Mouse (Mus musculus): ENCODE measurements around the gene Pou2f2. TPM values are rescaled to one million over a fixed set of nuclear protein-coding genes. Genes with fewer than 3 reads are reported as not detected.

Pou2f2 gene
- total RNA-seq, 2 experiments from 2014 or later, result 0.36 to 0.79 TPM

DNA sequence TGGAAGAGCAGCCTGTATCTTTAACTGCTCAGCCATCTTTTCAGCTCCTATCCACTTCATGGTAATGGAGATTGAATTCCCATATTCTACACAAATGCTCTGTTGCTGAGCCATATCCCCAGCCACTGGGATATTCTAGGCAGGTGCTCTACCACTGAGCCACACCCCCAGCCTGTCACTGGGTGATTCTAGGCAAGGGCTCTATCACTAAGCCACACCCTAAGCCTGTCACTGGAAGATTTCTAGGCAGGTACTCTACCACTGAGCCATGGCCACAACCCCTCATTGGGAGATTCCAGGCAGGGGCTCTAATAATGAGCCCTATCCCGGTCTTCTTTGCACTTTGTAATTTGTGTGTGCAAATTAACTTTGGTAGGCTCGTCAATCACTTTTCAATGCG is 15.6 kb upstream of the Pou2f2 start:
- DNase-seq, result no peak

DNA sequence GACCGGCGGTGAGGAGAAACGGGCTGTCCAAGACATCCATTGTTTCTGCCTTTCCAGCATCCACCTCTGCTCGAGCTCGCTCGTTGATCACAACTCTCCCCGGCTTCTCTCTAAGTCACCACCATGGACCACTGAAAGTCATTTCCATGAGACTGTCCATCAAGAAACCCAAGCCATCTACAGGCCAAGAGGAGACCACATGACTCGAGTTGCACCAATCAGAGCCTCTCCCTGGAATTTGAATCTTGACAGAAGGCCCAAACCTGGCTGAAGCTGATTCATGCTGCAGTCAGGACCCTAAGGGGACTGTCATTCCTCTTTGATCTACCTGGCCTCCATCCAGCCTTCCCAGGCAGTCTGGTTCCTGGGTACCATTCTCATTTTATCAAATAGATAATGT is 12.6 kb upstream of the Pou2f2 start:
- no peak for DNase-seq

DNA sequence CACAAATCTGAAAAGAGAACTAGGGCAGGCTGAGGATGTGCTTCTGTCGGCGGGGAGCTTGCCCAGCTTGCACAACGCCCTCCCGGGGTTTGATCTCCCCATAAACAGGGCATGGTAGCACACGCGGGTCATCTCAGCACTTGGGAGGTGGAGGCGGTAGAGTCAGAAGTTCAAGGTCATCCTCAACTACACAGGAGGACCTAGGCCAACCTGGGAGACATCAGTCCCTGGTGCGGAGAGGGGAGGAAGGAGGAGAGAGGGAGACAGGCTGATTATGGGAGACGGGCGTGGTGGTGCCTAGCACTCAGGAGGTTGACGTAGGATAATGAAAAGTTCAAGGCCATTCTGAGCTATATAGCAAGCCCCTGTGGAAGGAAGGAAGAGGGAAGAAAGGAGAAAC is 11.3 kb upstream of the Pou2f2 start:
- DNase-seq, result no peak

DNA sequence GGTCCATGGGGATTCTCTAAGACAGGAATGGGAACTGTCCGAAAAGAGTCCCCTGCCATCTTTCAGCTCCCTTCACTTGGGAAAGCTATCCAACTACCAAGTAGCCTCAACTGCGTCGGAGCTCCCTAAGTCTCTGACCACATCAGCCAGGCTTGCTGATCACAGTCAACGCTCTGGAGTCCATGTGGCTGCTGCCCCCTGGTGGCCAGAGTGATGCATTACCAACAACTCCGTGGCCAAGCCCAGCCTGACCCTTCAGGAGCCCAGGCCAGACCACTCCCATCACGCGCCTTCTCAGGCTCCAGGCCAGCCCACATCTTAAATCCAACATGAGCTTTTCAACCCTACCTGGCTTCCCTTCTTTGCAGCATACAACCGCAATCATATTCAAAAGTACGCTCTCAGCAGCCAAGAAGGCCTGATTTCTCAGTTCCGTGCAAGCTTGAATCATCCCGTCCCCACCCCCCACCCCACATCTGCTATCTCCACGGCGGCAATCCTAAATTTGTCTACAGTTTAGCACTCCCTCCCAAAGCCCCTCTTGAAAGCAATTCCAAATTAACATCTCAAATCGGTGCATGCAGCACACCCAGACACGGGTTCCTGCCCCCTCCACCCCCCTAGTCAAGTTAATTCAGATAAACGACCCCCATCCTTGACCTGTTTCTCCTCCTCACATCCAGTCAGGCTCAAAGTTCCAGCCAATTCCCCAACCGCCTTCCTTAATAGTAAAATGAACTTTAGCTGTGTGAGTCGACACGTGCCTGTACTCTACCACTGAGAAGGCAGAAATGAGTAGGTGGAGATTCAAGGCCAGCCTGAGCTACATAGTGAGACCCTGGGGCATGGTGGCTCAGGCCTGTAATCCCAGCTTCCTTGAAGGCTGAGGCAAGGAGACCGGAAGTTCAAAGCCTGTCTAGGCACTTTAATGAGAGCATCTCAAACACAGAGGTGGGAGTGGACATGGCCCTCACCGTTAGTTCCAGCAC is 8.4 kb upstream of the Pou2f2 start:
- peak; percentile 91 for DNase-seq

DNA sequence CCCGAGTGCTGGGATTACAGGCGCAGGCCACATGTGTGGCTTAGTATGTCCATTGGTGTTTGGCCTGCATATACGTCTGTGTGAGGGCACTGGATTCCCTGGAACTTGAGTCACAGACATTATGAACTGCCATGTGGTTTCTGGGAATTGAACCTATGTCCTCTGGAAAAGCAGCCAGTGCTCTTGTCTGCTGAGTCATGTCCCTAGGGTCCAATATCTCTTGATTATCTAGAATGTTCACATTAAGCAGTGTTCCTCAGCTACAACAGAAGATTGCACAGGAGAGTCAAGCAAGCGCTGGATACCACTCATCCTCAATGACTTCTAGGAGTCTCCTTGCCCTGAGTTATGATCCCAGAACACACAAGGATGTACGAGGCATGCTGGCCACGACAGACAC is 4.6 kb upstream of the Pou2f2 start:
- no peak for DNase-seq

DNA sequence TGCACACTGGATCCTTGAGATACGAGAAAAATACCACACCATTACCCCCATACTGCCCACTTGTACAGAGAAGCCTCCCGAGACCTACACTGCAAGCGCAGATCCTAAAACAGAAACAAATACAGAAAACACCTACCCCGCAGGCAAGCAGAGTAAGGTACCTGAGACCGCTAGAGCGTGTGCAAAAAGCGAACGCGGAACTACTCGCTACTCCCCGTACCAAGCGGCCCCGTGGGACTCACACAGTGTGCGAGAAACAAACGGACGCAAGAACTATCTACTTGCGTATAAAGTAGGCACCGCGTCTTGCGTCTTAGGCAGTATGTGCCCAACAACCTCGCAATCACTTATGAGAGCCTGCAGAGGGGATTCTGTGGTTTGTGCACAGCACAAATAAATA is 2.3 kb upstream of the Pou2f2 start:
- no peak for DNase-seq

DNA sequence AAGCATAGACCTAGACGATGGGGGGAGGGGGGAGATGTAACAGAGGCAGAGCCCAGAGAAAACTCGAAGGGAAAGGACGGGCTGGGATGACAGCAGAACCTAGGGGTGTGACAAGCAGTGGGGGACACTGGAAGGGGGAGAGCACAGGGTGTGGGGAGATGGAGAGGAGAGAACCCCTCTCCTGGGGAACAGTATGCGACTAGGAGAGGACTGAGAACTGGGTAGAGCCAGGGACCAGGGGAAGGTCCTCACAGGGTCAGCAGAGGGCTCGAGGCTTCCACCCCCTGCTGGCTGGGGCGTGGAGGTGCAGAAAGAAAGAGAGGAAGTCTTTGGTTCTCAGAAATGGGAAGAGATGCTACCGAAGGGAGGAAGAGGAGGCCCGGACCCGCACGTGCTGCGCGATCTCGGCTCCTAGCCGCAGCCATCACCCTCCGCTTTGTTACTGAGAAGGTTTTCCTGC is 1.8 kb upstream of the Pou2f2 start:
- DNase-seq, result peak; percentile 44

DNA sequence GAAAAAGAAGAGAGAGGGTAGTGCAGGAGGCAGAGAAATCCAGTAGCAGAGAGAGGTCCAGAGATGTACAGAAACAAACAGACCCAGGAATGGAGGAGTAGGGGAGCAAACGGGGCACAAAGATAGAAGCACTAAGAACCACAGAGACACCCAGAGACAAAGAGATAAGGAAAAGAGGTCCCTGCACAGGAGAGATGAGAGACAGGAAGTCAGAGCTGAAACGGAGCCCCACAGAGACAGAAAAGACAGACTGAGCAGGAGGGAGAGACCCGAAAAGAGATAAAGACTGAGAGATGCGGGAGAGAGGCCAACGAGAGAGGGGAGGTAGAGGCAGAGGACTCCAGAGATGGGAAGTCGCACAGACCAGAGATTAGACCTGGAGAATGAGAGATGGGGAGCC is 986 bp upstream of the Pou2f2 start:
- no peak for DNase-seq

DNA sequence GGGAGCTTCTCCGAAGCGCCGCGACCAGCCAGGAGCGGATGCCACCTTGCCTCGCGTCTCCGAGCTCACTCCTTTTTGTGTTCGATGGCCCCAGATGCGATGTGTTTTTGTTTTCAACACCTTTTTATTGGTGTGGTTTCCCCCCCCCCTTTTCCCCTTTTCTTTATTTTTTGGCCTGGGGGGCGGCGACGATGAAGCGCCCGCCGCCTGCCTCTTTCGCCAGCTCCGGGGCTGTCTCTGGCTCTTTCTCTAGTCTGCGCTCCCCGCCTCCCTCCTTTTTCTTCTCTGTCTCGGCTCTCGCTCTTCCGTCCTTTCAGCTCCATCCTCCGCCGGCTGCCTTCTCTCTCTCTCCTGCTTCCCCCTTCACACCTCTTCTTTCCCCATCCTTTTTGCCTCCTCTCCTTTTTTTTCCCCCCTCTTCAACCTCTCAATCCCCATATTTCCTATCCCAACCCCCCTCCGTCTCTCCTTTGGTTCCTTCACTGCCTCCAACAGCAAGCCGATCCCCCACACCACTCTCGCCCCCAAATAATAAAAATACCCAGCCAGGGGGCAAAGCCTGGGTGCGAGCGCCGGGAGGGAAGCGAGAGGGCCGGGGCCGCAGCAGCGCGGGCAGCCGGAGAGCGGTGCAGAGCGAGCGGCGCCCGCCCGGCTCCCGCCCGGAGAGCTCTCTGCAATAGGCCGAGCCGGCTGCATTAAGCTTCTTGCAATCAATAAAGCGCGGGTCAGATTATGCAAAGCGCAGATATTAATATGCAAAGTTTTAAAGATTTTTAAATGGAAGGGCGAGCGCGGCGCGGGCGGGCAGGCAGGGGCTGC is 530 bp downstream of the Pou2f2 start:
- DNase-seq, result no peak

DNA sequence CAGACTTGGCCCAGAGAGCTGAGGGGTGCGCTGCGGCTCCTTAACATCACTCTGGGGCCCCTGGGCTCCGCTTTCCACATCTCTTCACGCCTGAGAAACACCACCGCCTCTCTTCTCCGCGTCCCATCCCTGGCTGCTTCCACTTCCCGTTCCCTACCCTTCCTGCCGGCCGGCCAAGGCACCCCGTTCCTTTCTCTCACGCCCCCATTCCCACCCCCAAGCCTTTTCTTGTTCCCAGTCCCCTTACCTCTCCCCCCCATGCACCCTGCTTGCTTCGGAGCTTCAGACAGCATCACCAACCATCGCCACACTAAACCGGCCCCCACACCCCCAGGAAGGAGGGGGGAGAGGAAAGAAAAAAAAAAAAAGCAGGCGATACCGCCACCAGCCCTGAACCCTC is 1.2 kb downstream of the Pou2f2 start:
- DNase-seq, result no peak

DNA sequence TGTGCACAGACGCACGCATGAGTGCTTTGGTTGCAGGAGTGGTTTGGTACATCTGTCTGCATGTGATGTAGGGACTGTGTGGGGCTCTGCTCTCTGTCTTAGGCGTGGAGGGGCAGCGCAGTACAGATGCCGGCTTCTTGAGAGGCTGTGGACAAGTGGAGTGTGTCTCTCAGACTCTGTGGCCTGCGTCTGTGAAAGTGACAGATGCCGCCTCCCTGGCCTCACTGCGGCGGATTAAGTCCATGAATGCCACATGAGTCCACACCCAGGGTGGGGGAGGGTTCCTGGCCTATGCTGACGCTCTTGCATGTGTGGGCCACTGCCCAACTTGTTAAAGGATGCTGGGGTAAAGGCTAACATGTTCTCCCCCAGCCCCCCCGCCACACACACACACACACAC is 5.2 kb downstream of the Pou2f2 start:
- no peak for DNase-seq

DNA sequence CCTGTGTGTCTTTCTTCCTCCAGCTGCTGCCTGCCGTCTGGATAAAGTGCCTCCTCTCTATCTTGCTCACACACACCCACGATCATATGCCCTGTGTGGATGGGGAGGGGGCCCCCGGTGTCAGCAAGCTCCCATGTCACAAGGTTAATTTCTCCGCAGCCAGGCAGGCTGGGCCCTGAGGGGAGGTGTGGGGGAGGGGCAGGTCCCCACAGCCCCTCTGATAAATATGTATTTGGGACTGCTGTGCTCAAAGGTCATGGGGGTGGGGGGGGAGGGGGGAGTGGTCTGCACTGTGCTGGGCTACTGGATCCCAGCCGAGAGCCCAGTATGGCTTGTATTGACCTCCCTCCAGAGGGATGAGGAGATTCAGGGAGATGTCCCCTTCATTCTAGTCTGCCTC is 6.9 kb downstream of the Pou2f2 start:
- no peak for DNase-seq

DNA sequence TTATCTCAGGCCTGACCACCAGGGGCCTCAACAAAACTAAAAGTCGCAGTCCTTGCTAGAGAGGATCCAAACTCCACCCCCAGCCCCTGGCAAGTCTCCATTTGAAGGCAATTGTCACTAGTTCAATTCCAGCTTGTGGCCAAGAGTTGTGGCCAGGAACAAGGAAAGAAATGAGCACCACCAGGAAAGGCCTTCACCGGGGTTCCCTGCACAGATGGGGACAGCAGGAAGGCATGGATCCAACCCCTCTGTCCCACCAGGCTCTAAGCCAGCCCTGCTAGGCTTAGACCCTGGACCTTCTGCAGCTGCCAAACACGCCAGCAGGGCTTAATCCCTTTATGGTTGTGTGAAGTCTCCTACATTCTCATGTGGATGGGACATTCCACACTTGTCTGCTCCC is 8.9 kb downstream of the Pou2f2 start:
- no peak for DNase-seq

DNA sequence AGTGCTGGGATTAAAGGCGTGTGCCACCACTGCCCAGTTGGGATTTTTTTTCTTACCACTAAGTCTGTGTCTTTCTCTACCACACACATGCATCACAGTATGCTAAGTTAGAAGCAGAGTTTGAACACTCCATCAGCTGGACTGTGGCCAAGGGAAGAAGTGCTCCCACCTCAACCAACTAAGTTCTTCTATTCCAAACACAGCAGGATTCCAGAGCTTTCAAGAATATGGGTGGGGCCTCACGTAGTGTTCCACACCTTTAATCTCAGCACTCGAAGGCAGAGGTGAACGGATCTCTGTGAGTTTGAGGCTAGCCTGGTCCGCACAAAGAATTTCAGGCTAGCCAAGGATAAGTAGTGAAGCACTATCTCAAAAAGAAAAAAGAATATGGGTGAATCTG is 13.4 kb downstream of the Pou2f2 start:
- DNase-seq, result no peak

DNA sequence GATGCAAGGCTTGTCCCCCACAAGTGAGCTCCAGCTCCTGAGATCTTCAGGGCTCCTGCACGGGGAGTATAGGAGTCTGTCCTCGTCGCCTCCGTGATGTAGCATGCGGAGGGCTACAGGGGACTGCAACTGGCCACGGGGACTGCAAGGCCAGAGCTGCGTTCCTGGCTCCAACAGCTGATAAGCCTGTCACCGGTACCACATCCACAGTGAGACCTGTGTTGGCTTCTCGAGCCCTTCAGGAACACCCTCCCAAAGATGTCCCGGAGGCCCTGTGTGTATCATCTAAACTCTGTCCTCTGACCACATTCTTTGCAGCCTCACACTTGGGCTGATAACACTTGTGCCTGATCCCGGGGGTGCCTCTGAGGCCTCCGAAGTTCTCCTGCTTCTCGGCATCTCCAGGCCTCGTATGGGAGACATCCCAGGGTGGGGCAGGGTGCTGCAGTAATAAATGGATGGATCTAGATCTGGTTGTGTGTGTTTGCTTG is 23.3 kb downstream of the Pou2f2 start:
- no peak for DNase-seq

DNA sequence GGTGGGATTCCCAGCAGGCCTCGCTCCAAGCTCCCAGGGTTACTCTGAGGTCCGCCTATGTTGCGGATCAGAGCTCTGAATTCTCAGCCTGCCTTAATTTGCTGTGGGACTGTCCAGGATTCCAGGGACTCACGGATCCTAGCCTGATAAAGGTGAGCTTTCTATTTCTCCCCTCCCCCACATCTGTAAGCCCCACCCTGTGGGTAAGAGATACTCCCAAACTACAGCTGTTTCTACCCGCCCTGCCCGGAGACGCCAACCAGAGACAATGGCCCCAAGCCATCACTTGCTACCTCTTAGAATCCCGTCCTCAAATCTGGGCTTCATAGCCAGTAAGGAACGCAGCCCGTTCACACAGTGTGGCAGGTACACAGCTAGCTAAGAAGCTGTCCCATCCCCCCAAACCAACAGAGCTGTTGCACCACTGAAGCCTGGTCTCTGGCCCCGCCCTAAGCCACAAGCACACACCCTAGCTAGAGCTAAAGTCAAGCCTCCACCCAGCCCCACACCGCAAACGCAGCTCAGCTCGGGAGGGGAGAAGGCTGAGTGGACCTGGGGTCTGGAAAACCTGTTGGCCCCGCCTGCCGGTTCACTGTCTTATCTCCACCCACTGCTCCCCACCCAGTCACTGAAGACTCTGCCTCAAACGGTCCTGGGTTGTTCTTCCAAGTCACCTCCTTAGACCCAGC is 23.9 kb downstream of the Pou2f2 start:
- DNase-seq, result no peak

DNA sequence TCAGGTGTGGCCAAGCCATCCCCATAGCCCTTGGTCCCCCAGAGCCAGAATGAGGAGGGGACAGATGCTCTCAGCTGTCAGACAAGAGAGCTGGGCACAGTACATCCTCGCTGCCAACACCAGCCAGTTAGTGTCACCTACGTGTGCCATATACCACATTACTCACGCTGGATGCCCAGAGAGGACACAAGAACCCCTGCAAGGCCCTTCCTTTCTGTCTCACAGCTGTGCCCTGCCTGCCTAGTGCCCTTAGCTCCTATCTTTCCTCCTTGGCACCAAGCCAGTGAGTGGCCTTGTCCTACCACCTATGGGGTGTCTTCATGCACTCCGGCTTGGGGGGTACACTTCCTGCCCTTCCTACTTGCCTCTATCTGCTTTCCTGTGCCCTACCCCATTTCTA is 24.9 kb downstream of the Pou2f2 start:
- no peak for DNase-seq

DNA sequence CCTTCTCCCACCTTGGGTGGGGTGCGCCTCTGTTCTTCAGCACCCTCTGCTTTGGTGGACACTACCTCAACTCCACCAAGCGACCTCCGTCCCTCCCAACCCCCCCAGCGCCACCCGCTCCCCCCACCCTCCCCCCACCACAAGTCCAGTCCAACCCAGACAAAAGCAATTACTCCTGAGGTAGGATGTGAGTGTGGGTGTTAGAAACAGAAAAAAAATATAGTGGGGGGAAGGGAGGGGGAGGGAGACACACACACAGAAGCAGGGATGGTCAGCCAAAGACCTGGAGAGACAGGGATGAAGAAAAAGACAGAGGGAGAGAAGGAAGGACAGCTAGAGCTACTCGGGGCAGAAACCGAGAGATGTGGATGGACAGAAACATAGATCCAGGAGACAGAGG is 25.7 kb downstream of the Pou2f2 start:
- DNase-seq, result no peak

DNA sequence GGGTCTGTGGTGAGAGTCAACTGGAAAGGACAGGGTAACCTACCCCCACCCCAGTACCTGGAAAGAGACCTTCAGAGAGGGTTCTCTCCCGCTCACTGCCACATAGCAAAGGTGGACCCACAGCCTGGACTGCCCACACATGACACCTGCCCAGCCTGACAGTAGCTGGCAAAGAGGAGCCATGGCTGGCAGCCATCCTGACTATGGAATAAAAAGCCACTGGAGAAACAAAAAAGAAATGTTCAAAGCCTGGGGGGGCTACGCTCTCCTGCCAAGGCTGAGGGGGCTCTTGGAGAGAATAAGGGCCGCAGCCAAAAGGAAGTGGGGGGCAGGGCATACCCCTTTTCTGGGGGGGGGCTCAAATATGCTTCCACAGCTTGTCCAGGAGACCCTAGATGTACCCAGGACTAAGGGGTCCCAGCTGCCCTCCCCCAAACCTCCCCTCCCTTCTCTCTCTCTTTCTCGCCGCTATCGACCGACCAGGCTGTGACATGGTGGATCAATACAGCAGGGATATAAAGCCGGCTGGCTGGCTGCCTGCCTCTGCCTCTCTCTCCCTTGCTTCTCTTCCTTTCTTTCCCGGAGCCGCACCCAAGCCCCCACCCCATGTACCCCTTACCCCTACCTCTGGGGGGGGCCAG is 27.5 kb downstream of the Pou2f2 start:
- no peak for DNase-seq

DNA sequence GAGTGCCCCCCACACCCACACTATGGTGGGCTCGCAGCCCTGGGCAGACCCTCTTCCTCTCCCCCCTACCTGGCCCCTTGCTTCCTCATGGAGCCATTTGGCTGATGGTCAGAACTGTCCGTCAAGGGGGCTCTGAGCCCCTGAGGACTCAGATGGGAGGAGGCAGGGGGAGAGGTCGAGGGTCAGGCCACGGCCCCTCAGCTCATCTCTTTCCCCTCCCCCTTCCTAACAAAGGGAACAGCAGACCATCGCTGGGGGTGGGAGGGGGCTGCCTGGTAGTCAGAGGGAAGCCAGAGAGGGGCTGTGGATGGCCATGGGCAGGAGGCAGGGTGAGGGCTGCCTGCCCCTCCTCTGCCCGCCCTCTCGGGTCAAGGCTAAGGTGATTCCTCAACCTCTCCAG is 28.5 kb downstream of the Pou2f2 start:
- no peak for DNase-seq

DNA sequence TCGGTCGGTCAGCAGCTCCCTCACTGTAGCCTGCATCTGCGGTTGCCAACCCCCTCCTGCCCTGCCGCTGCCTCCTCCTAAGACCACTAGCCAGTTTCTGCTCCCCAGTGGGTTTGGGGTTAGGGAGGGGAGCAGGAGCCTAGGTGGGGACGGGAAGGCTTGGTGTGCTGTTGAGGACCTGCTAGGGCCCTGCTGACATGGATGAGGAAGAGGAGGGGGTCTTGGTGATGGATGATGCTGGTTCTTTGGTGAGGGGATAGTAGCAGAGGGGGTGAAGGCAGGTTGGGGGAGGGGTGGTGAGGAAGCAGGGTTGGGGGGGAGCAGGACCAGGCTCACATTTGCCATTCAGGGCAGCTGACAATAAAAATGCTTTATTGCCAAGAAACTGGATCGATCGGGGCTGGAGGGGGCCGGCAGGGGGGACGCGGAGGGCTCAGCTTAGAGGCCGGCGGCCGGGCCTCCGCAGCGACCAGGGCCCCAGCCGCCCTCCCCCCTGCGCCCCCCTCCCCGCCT is 29.3 kb downstream of the Pou2f2 start:
- DNase-seq, result no peak

DNA sequence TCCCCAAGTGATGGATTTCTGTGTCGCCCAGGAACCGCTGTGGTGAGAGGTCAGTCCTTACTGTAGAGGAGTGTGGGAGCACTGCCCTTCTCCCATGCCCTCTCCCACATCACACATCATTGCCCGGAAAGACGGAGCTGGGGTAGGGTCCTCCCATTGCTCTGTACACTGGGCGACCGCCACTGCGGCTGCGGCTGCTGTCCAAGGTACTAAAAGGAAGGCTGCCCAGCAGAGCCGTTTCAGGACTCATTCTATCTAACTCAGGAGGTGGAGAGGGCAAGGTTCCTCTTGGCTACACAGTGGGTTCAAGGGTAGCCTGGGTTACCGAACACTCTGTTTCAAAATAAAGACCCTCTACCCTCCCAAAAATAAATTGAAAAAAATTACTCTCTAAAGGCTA is 33.6 kb downstream of the Pou2f2 start:
- peak; percentile 62 for DNase-seq
